In the genomic region with DNA sequence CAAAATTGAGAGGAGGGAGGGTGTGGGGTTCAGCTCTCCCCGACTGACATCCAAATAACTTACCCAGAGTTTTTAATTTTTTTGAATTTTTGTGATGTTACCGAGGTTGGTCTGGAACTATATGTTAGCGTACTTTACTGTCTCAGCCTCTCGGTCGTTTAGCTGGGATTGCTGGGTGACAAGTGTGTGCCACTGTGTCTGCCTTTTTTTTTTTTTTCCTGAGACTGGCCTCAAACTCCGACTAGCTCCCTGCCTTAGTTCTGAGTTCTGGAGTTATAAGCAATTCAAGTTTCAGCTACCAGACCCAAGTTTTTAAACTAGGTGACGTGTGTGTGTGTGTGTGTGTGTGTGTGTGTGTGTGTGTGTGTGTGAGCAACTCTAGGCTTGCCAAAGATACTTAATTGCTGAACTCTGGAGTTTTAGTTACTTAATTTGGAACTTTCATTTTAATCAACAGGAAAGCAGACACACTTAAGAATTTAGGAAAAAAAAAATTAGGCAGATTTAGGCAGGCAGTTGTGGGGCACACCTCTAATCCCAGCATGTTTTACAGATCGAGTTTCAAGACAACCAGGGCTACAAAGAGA, we compare ENCODE assay signal across 8 mouse cellular contexts. TPM values are rescaled to one million over a fixed set of nuclear protein-coding genes. Genes with fewer than 3 reads are reported as not detected.
DNase-seq lines count a peak whose midpoint lies in the region; ATAC-seq and TF ChIP-seq lines count a peak whose summit lies in the region.

No protein-coding gene starts in this region.

- no peak for ATAC-seq in megakaryocyte, adult 5-6 weeks (ENCODE audit: poor library complexity, severe bottlenecking)
- ATAC-seq in embryonic facial prominence, embryonic 12.5 days (ENCODE audit: insufficient number of reproducible peaks, insufficient read depth, low FRiP score, low TSS enrichment) = no peak
- no peak for ATAC-seq in intestine, postnatal 0 days
- ATAC-seq in stomach, embryonic 14.5 days (ENCODE audit: insufficient number of reproducible peaks, insufficient read depth, low FRiP score, low read depth) = no peak

- WGBS in embryonic facial prominence, embryonic 12.5 days = 26% methylated on average over 8 of the region's 8 CpGs
- 8% methylated on average over 8 of the region's 8 CpGs for WGBS in intestine, postnatal 0 days
- WGBS in stomach, embryonic 14.5 days = 20% methylated on average over 8 of the region's 8 CpGs

- H3K9me3 ChIP-seq in megakaryocyte, embryonic 14.5 days = no peaks in the 10 kb centered on the region
- no peaks in the 10 kb centered on the region for H3K9me3 ChIP-seq in embryonic facial prominence, embryonic 12.5 days
- H3K9me3 ChIP-seq in intestine, postnatal 0 days (ENCODE audit: control insufficient read depth) = no peaks in the 10 kb centered on the region
- no peaks in the 10 kb centered on the region for H3K9me3 ChIP-seq in stomach, embryonic 14.5 days (ENCODE audit: control insufficient read depth, low read depth, low read length)

- H3K36me3 ChIP-seq in megakaryocyte, embryonic 14.5 days (replicated peaks; ENCODE audit: low read length) = peaks cover 1% of the 10 kb centered on the region
- no peaks in the 10 kb centered on the region for H3K36me3 ChIP-seq in embryonic facial prominence, embryonic 12.5 days
- H3K36me3 ChIP-seq in intestine, postnatal 0 days (ENCODE audit: control insufficient read depth, insufficient read depth) = no peaks in the 10 kb centered on the region
- no peaks in the 10 kb centered on the region for H3K36me3 ChIP-seq in stomach, embryonic 14.5 days (ENCODE audit: control insufficient read depth, insufficient read depth, low read length)

- peak overlapping the region; percentile 96 for H3K4me3 ChIP-seq in megakaryocyte, embryonic 14.5 days (replicated peaks)
- peak overlapping the region; percentile 81 for H3K4me3 ChIP-seq in embryonic facial prominence, embryonic 12.5 days
- H3K4me3 ChIP-seq in intestine, postnatal 0 days (ENCODE audit: low read depth, low read length) = peak overlapping the region; percentile 94
- H3K4me3 ChIP-seq in stomach, embryonic 14.5 days (ENCODE audit: low read depth, low read length) = peak overlapping the region; percentile 97

- peak overlapping the region; percentile 43 for H3K9ac ChIP-seq in embryonic facial prominence, embryonic 12.5 days
- no peak overlapping the region for H3K9ac ChIP-seq in intestine, postnatal 0 days (ENCODE audit: low read depth, low read length)
- H3K9ac ChIP-seq in stomach, embryonic 14.5 days (replicated peaks; ENCODE audit: low read depth, low read length) = peak overlapping the region; percentile 79; the same call in 1 of the 2 replicates

- no peak for TF ChIP-seq CTCF in intestine, postnatal 0 days (IDR thresholded peaks at IDR 0.05; ENCODE audit: low read depth)

- DNase-seq in gastrocnemius, adult 8-10 months (ENCODE audit: low spot score in 2 of 2) = no peak
- DNase-seq in kidney, adult 9 months = no peak
- no peak for DNase-seq in urinary bladder, postnatal 36 days (ENCODE audit: low spot score in 2 of 2)

- no peak overlapping the region for H3K27ac ChIP-seq in embryonic facial prominence, embryonic 12.5 days
- no peak overlapping the region for H3K27ac ChIP-seq in intestine, postnatal 0 days (ENCODE audit: low read depth, low read length)
- H3K27ac ChIP-seq in stomach, embryonic 14.5 days (ENCODE audit: low read length) = no peak overlapping the region

- H3K27me3 ChIP-seq in megakaryocyte, embryonic 14.5 days (replicated peaks) = no peaks in the 10 kb centered on the region
- H3K27me3 ChIP-seq in embryonic facial prominence, embryonic 12.5 days = no peaks in the 10 kb centered on the region
- H3K27me3 ChIP-seq in intestine, postnatal 0 days (replicated peaks; ENCODE audit: control insufficient read depth, insufficient read depth, low read length) = no peaks in the 10 kb centered on the region
- H3K27me3 ChIP-seq in stomach, embryonic 14.5 days (ENCODE audit: control insufficient read depth, insufficient read depth, low read length) = no peaks in the 10 kb centered on the region

- H3K4me1 ChIP-seq in megakaryocyte, embryonic 14.5 days = peaks cover 54% of the 10 kb centered on the region
- peaks cover 13% of the 10 kb centered on the region for H3K4me1 ChIP-seq in embryonic facial prominence, embryonic 12.5 days
- H3K4me1 ChIP-seq in intestine, postnatal 0 days (replicated peaks; ENCODE audit: control insufficient read depth, insufficient read depth, low read length) = no peaks in the 10 kb centered on the region
- peaks cover 16% of the 10 kb centered on the region; the same call in 1 of the 2 replicates for H3K4me1 ChIP-seq in stomach, embryonic 14.5 days (ENCODE audit: control insufficient read depth, insufficient read depth, low read length)

- H3K4me2 ChIP-seq in embryonic facial prominence, embryonic 12.5 days (replicated peaks) = peak overlapping the region; percentile 65
- H3K4me2 ChIP-seq in intestine, postnatal 0 days (replicated peaks; ENCODE audit: low read depth) = peak overlapping the region; percentile 64
- peak overlapping the region; percentile 60 for H3K4me2 ChIP-seq in stomach, embryonic 14.5 days (replicated peaks; ENCODE audit: low read depth, low read length)

RNA-seq across cellular contexts. Expression of a gene that starts 1.3 kb away (rescaled TPM):
- 1.2 and 1.7 TPM in 2 replicates for polyA plus RNA-seq in megakaryocyte, embryonic 14.5 days (2012; ENCODE audit: insufficient read depth, low replicate concordance)
- 128 and 136 TPM in 2 replicates for total RNA-seq in megakaryocyte, adult 5-6 weeks (2015)
- 223 and 233 TPM in 2 replicates for total RNA-seq in megakaryocyte, adult 5-6 weeks (2017)
- 72.1 and 74.7 TPM in 2 replicates for polyA plus RNA-seq in embryonic facial prominence, embryonic 12.5 days (2016; fragmentation: Nextera tagmentation; extraction: Ambion mirVana)
- polyA plus RNA-seq in intestine, postnatal 0 days (2015; fragmentation: Nextera tagmentation; extraction: Ambion mirVana) = 8.3 and 8.9 TPM in 2 replicates
- polyA plus RNA-seq in stomach, embryonic 14.5 days (2014; fragmentation: Nextera tagmentation; extraction: Ambion mirVana) = 63.7 and 69.7 TPM in 2 replicates
- under 1 TPM; 0.12 to 0.22 (median 0.15) TPM for total RNA-seq in gastrocnemius, adult 8-10 months (2022)

RNA-seq across cellular contexts. Expression of a gene that starts 39.8 kb away (rescaled TPM):
- 4.4 TPM in 1 of 2 replicates, not detected in the other for polyA plus RNA-seq in megakaryocyte, embryonic 14.5 days (2012; ENCODE audit: insufficient read depth, low replicate concordance)
- total RNA-seq in megakaryocyte, adult 5-6 weeks (2015) = 41.2 and 47.1 TPM in 2 replicates
- 32.2 and 45.0 TPM in 2 replicates for total RNA-seq in megakaryocyte, adult 5-6 weeks (2017)
- 31.5 and 34.3 TPM in 2 replicates for polyA plus RNA-seq in embryonic facial prominence, embryonic 12.5 days (2016; fragmentation: Nextera tagmentation; extraction: Ambion mirVana)
- 26.4 and 30.5 TPM in 2 replicates for polyA plus RNA-seq in intestine, postnatal 0 days (2015; fragmentation: Nextera tagmentation; extraction: Ambion mirVana)
- polyA plus RNA-seq in stomach, embryonic 14.5 days (2014; fragmentation: Nextera tagmentation; extraction: Ambion mirVana) = 49.0 and 55.7 TPM in 2 replicates
- 100 to 1,000 TPM; 104 to 119 (median 107) TPM for total RNA-seq in gastrocnemius, adult 8-10 months (2022)

RNA-seq across cellular contexts. Expression of a gene that starts 57.1 kb away (rescaled TPM):
- polyA plus RNA-seq in megakaryocyte, embryonic 14.5 days (2012; ENCODE audit: insufficient read depth, low replicate concordance) = 42.5 and 99.2 TPM in 2 replicates
- total RNA-seq in megakaryocyte, adult 5-6 weeks (2015) = 113 and 118 TPM in 2 replicates
- total RNA-seq in megakaryocyte, adult 5-6 weeks (2017) = 26.5 and 34.9 TPM in 2 replicates
- 7.8 and 8.7 TPM in 2 replicates for polyA plus RNA-seq in embryonic facial prominence, embryonic 12.5 days (2016; fragmentation: Nextera tagmentation; extraction: Ambion mirVana)
- polyA plus RNA-seq in intestine, postnatal 0 days (2015; fragmentation: Nextera tagmentation; extraction: Ambion mirVana) = 4.1 and 5.3 TPM in 2 replicates
- 8.2 and 12.3 TPM in 2 replicates for polyA plus RNA-seq in stomach, embryonic 14.5 days (2014; fragmentation: Nextera tagmentation; extraction: Ambion mirVana)
- total RNA-seq in gastrocnemius, adult 8-10 months (2022) = 1 to 10 TPM in 3 of 4 experiments, under 1 TPM in 1; 0.92 to 1.4 (median 1.1) TPM
